Mouse (Mus musculus) spleen, adult 12 weeks (tissue): ENCODE measurements around the gene A2ml1.

Experiments used
- DNase-seq: peaks from one replicate; pipeline ENCODE4 v3.0.0; 2022; ENCODE audit warnings: low spot score

Gene A2ml1

GRCm38 (mm10) chr6:128549463-128550452, 31.6 kb downstream of the A2ml1 start:
- no peak for DNase-seq

GRCm38 (mm10) chr6:128548532-128548931, 32.9 kb downstream of the A2ml1 start:
- no peak for DNase-seq

GRCm38 (mm10) chr6:128545402-128545801, 36.0 kb downstream of the A2ml1 start:
- no peak for DNase-seq

- DNase-seq, result no peak
Measured at GRCm38 (mm10) chr6:128543226-128543625, 38.2 kb downstream of the A2ml1 start.

GRCm38 (mm10) chr6:128535250-128535649, 46.2 kb downstream of the A2ml1 start:
- DNase-seq, result no peak

- no peak for DNase-seq
Measured at GRCm38 (mm10) chr6:128533296-128533695, 48.1 kb downstream of the A2ml1 start.

GRCm38 (mm10) chr6:128532701-128533100, 48.7 kb downstream of the A2ml1 start:
- no peak for DNase-seq

- DNase-seq, result no peak
Measured at GRCm38 (mm10) chr6:128528491-128528890, 52.9 kb downstream of the A2ml1 start.

GRCm38 (mm10) chr6:128527110-128527509, 54.3 kb downstream of the A2ml1 start:
- DNase-seq, result no peak

GRCm38 (mm10) chr6:128526601-128527000, 54.8 kb downstream of the A2ml1 start, which contains the start of gene Pzp:
TSS of gene Pzp (minus strand) at chr6:128526720.
- no peak for DNase-seq

GRCm38 (mm10) chr6:128525801-128526200, 55.6 kb downstream of the A2ml1 start:
- DNase-seq, result no peak

- no peak for DNase-seq
Measured at GRCm38 (mm10) chr6:128523360-128523759, 58.0 kb downstream of the A2ml1 start.

GRCm38 (mm10) chr6:128519159-128519558, 62.2 kb downstream of the A2ml1 start:
- no peak for DNase-seq

GRCm38 (mm10) chr6:128505676-128506236, 75.7 kb downstream of the A2ml1 start:
- DNase-seq, result no peak

- DNase-seq, result no peak
Measured at GRCm38 (mm10) chr6:128504743-128505142, 76.7 kb downstream of the A2ml1 start.

- no peak for DNase-seq
Measured at GRCm38 (mm10) chr6:128495346-128495745, 86.1 kb downstream of the A2ml1 start.

GRCm38 (mm10) chr6:128494646-128495331, 86.6 kb downstream of the A2ml1 start:
- no peak for DNase-seq

- no peak for DNase-seq
Measured at GRCm38 (mm10) chr6:128491916-128492315, 89.5 kb downstream of the A2ml1 start.

GRCm38 (mm10) chr6:128490141-128490540, 91.3 kb downstream of the A2ml1 start:
- DNase-seq, result no peak
